Mouse (Mus musculus): ENCODE results near the gene Aak1.

DNA sequence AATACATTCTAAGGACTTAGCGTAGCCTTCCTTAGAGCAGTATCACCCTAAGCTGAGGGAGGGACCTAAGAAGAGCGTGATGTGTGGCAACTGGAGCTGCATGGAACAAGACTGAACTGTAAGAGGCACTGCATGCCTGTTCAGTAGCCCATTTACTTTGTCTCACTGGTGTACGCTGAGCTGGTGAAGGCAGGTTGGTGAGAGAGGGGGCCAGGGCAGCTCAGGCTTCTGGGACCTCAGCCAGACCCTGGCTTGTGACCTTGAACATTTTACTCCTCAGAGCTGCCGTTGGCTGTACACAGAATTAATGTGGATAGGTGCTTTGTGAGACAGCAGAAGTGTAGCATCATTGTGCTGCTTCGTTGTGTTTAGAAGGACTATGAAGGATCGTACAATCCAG is 140.3 kb downstream of the Aak1 start:
- TF ChIP-seq CTCF (IDR thresholded peaks at IDR 0.05; ENCODE audit: low read depth) (no peak), EP300 (optimal IDR thresholded peaks at IDR 0.05) (no peak)

All from stomach, postnatal 0 days (tissue).